ENCODE assay signal across 15 mouse cellular contexts in the genomic region with DNA sequence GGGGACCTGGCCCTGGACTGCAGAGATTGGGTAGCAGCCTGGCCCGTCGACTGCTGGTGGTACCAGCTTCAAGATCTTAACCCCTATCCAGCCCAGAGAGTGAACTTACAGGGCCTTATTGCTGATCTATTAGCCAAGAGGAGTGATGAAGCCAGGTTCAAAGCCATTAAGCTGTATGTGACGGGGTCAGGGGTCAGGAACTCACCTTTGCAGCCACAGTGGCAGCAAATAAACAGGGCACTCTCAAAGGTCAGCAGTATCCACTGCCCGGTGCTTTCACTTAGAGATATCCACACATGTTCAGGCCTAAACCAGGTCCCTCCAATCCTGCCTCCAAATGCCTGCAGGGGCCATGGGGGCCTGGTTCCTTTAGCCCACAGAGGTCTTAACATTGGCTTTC. TPM values are rescaled to one million over a fixed set of nuclear protein-coding genes. Genes with fewer than 3 reads are reported as not detected.
"Had no signal": no experiment of that assay in that cellular context is flagged by ENCODE, and none has a peak within 500 bp of the region (broad histone marks: within the 10 kb centered on the region; RNA-seq: fewer than 3 reads in every experiment).

No protein-coding gene starts in this region.

- H3K27ac ChIP-seq: liver, embryonic 14.5 days had no signal

- H3K9ac ChIP-seq: liver, embryonic 14.5 days had no signal

- DNase-seq: kidney, adult 18-20 months; kidney, adult 9 months; kidney, postnatal 14 days; lung, adult 2 months; lung, postnatal 14 days; lung, postnatal 4 days; midbrain, embryonic 14.5 days; thymus, adult 18-20 months; thymus, postnatal 36 days had no signal

- ATAC-seq: inflammation-experienced regulatory T-cells, adult 6 months; intestine, embryonic 16.5 days had no signal

- H3K4me2 ChIP-seq: midbrain, embryonic 11.5 days had no signal

RNA-seq across cellular contexts. Expression of a gene that starts 41.0 kb away (rescaled TPM):
- total RNA-seq: megakaryocyte progenitor cell, adult 5-6 weeks had no signal
- polyA plus RNA-seq: inflammation-experienced regulatory T-cells, adult 6 months had no signal

RNA-seq across cellular contexts. Expression of a gene that starts 54.8 kb away (rescaled TPM):
- total RNA-seq: megakaryocyte-erythroid progenitor cell, adult 5-6 weeks had no signal
- polyA plus RNA-seq: lung, adult 2 months had no signal
